Comparison of ENCODE assay signal across 20 mouse cellular contexts in genomic region chr11:120455413-120455812, GRCm38 (mm10). TPM values are rescaled to one million over a fixed set of nuclear protein-coding genes. Genes with fewer than 3 reads are reported as not detected.
"Had no signal": no experiment of that assay in that cellular context is flagged by ENCODE, and none has a peak within 500 bp of the region (broad histone marks: within the 10 kb centered on the region; RNA-seq: fewer than 3 reads in every experiment).

No protein-coding gene starts in this region.

- H3K9ac ChIP-seq: limb, embryonic 15.5 days; lung, embryonic 14.5 days; midbrain, embryonic 15.5 days; neural tube, embryonic 12.5 days had no signal

- H3K36me3 ChIP-seq: midbrain, embryonic 15.5 days had no signal

- H3K4me3 ChIP-seq: limb, embryonic 15.5 days; midbrain, embryonic 15.5 days; neural tube, embryonic 12.5 days had no signal

- H3K4me2 ChIP-seq: limb, embryonic 15.5 days; lung, embryonic 14.5 days; midbrain, embryonic 11.5 days; midbrain, embryonic 15.5 days; neural tube, embryonic 12.5 days had no signal

- H3K27me3 ChIP-seq: limb, embryonic 15.5 days; midbrain, embryonic 15.5 days; neural tube, embryonic 12.5 days had no signal

- H3K9me3 ChIP-seq: limb, embryonic 15.5 days; midbrain, embryonic 15.5 days; neural tube, embryonic 12.5 days had no signal

- H3K27ac ChIP-seq: kidney, postnatal 0 days; limb, embryonic 15.5 days; midbrain, embryonic 15.5 days; neural tube, embryonic 12.5 days had no signal

- ATAC-seq: midbrain, embryonic 15.5 days had no signal

- DNase-seq: kidney, adult 11 months; kidney, adult 9 months; kidney, postnatal 36 days; layer of hippocampus, adult 9-11 months; layer of hippocampus, postnatal 36 days; lung, embryonic 14.5 days; lung, postnatal 10 days; lung, postnatal 4 days; thymus, adult 18-20 months; thymus, postnatal 14 days had no signal

RNA-seq across cellular contexts. Expression of gene Pde6g, which starts 2.1 kb away (rescaled TPM):
- total RNA-seq: monocyte, adult 5-6 weeks; neutrophil, adult 5-6 weeks had no signal
- polyA plus RNA-seq: stomach, embryonic 14.5 days had no signal

RNA-seq across cellular contexts. Expression of gene Tspan10, which starts 13.0 kb away (rescaled TPM):
- total RNA-seq: layer of hippocampus, adult 18-20 months; monocyte, adult 5-6 weeks; neutrophil, adult 5-6 weeks had no signal
- polyA plus RNA-seq: kidney, postnatal 0 days; limb, embryonic 11.5 days; lung, embryonic 14.5 days; midbrain, embryonic 11.5 days; midbrain, embryonic 15.5 days; stomach, embryonic 14.5 days had no signal
